Mouse (Mus musculus): ENCODE data around the gene Armcx1.

DNA sequence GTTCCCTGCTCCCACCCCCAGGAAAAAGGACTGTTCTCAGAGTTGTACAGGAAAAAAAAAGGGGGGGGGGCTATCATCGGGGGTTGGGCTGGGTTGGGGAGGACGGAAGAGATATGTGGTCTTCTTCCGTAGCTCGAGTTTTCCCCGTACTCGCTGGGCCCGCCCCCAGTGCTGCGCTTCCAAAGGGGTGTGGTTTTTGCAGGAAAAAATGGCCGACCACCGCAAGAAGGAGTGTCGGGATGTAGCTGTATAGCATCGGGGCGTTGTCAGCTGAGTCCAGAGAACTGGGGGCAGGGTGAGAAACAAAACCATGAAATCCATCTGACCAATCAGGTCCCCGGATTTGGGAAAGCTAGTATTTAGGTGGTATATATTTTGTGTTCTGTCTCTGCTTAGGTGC lies 761 bp downstream of the Armcx1 start:
- no peak for TF ChIP-seq CTCF (IDR thresholded peaks at IDR 0.05; ENCODE audit: insufficient read depth, low read length)
- TF ChIP-seq POLR2A (IDR thresholded peaks at IDR 0.05; ENCODE audit: borderline replicate concordance, extremely low read depth, low read depth, low read length) = no peak
